Mouse (Mus musculus) testis, adult 2 months (tissue): ENCODE data around the gene Casc1.

Source experiments
- CTCF ChIP-seq: fragments of 200-500 bp; IDR thresholded peaks from 2 replicates; pipeline ENCODE4 v1.5.1; 2012; ENCODE audit warnings: low read depth, mild to moderate bottlenecking, inconsistent platforms, low read length, moderate library complexity; ENCODE audit not compliant: control insufficient read depth, insufficient read depth, insufficient replicate concordance
- POLR2A ChIP-seq: fragments of 200-500 bp; IDR thresholded peaks from 2 replicates; pipeline ENCODE4 v1.6.1; 2012; ENCODE audit warnings: low read depth, mild to moderate bottlenecking, inconsistent platforms, low read length, moderate library complexity; ENCODE audit not compliant: control insufficient read depth

GRCm38 (mm10) chr6:145158619-145159018 lies 52.2 kb downstream of the Casc1 start:
- TF ChIP-seq POLR2A (no peak), CTCF (no peak)
